Mouse (Mus musculus) liver, adult 2 months (tissue): ENCODE data around the gene Lhx2.

Source experiments
- CTCF ChIP-seq: fragments of 200-500 bp; IDR thresholded peaks from 2 replicates; pipeline ENCODE4 v1.5.1; 2011; ENCODE audit warnings: low read depth, low read length, control low read depth
- POLR2A ChIP-seq: fragments of 200-500 bp; IDR thresholded peaks from 2 replicates; pipeline ENCODE4 v1.6.1; 2011; ENCODE audit warnings: low read length, control low read depth; ENCODE audit not compliant: insufficient read depth; ENCODE audit errors: extremely low read depth

DNA sequence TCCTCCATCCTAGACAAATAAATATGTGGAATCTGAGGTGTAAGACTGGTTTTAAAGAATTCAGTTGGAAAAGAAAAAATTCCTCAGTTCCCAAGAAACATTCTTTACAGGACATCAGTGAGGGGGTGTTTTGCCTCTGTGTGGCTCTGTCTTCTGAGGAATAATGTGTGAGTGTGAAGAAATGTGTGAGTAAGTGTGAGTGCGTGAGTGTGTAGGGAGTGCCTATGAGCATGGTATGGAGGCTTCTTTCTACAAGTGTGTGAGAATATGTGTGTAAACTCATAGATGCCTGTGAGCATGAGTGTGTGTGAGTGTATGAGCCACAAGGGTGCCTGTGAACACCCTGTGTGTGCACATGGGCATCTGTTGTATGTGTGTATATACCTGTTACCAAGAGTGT, 63.5 kb downstream of the Lhx2 start:
- TF ChIP-seq CTCF (no peak), POLR2A (no peak)
